Mouse (Mus musculus) MEL (cell line): ENCODE data around the gene Abt1. TPM values are rescaled to one million over a fixed set of nuclear protein-coding genes. Genes with fewer than 3 reads are reported as not detected.

Source experiments
- DNase-seq: peaks from one replicate; pipeline ENCODE4 v3.0.0; 2011; ENCODE audit warnings: low read depth, low spot score
- H3K27ac ChIP-seq: 2 replicates; pipeline ENCODE4 v1.5.1; 2012; ENCODE audit warnings: low read depth, mild to moderate bottlenecking, control low read depth, low read length, moderate library complexity; ENCODE audit not compliant: control insufficient read depth
- H3K27me3 ChIP-seq, 2 experiments: fragments of 150-350 bp in 1 of 2; sonication (generic) in 1 of 2; 2 replicates each; pipeline ENCODE4 v1.6.1; 2012; ENCODE audit warnings: low read length in 2 of 2, mild to moderate bottlenecking in 2 of 2, improper control_type of control experiment in 1 of 2, moderate library complexity in 1 of 2; ENCODE audit not compliant: insufficient read depth in 2 of 2, control insufficient read depth in 1 of 2
- H3K36me3 ChIP-seq, 2 experiments: 2 replicates each; pipeline ENCODE4 v1.6.1; 2012 to 2014; ENCODE audit warnings: low read length in 2 of 2, improper control_type of control experiment in 1 of 2, inconsistent platforms in 1 of 2, mild to moderate bottlenecking in 1 of 2; ENCODE audit not compliant: insufficient read depth in 2 of 2, control insufficient read depth in 1 of 2
- H3K4me1 ChIP-seq, 2 experiments: fragments of 150-350 bp in 1 of 2; sonication (generic) in 1 of 2; 2 replicates each; pipeline ENCODE4 v1.6.1; 2012; ENCODE audit warnings: low read length in 2 of 2, improper control_type of control experiment in 1 of 2, mild to moderate bottlenecking in 1 of 2; ENCODE audit not compliant: insufficient read depth in 2 of 2, control insufficient read depth in 1 of 2
- H3K4me3 ChIP-seq, 2 experiments: fragments of 150-350 bp in 1 of 2; sonication (generic) in 1 of 2; 2 replicates each; pipeline ENCODE4 v1.5.1; 2012; ENCODE audit warnings: low read depth in 2 of 2, low read length in 2 of 2, mild to moderate bottlenecking in 2 of 2, moderate library complexity in 2 of 2, control low read depth in 1 of 2, improper control_type of control experiment in 1 of 2; ENCODE audit not compliant: control insufficient read depth in 1 of 2, insufficient read depth in 1 of 2
- H3K79me2 ChIP-seq: 2 replicates; pipeline ENCODE4 v1.6.1; 2012; ENCODE audit warnings: mild to moderate bottlenecking, low read length, moderate library complexity; ENCODE audit not compliant: control insufficient read depth, poor library complexity, insufficient read depth
- H3K9ac ChIP-seq: 2 replicates; pipeline ENCODE4 v1.6.1; 2012; ENCODE audit warnings: low read depth, mild to moderate bottlenecking, control low read depth, low read length, moderate library complexity; ENCODE audit not compliant: control insufficient read depth, poor library complexity, severe bottlenecking
- H3K9me3 ChIP-seq: fragments of 150-350 bp; sonication (generic); replicated peaks from 2 replicates; pipeline ENCODE4 v1.6.1; 2012; ENCODE audit warnings: mild to moderate bottlenecking, low read length, improper control_type of control experiment, moderate library complexity; ENCODE audit not compliant: insufficient read depth
- BHLHE40 ChIP-seq: IDR thresholded peaks from 2 replicates; pipeline ENCODE4 v1.6.1; 2012; ENCODE audit warnings: low read depth, mild to moderate bottlenecking, inconsistent platforms, low read length, improper control_type of control experiment, borderline replicate concordance
- CHD1 ChIP-seq: IDR thresholded peaks from 2 replicates; pipeline ENCODE4 v1.6.1; 2012; ENCODE audit warnings: low read depth, mild to moderate bottlenecking, inconsistent platforms, low read length, improper control_type of control experiment
- CTCF ChIP-seq, 3 experiments: IDR thresholded peaks in 2 of 3; conservative IDR thresholded peaks in 1 of 3; 2 replicates each; pipeline ENCODE4 v1.5.1; 2011 to 2012; ENCODE audit warnings: low read length in 3 of 3, low read depth in 2 of 3, mild to moderate bottlenecking in 2 of 3, improper control_type of control experiment in 1 of 3, inconsistent platforms in 1 of 3, mixed read lengths in 1 of 3, moderate library complexity in 1 of 3; ENCODE audit not compliant: control insufficient read depth in 1 of 3, insufficient read depth in 1 of 3, poor library complexity in 1 of 3, severe bottlenecking in 1 of 3
- ELF1 ChIP-seq: IDR thresholded peaks from 2 replicates; pipeline ENCODE4 v1.6.1; 2014; ENCODE audit warnings: low read depth, mild to moderate bottlenecking, inconsistent platforms, low read length, improper control_type of control experiment, moderate library complexity
- GATA1 ChIP-seq: IDR thresholded peaks from 2 replicates; pipeline ENCODE4 v1.6.1; 2011; ENCODE audit warnings: low read depth, low read length, improper control_type of control experiment
- HCFC1 ChIP-seq: IDR thresholded peaks from 2 replicates; pipeline ENCODE4 v1.6.1; 2012; ENCODE audit warnings: low read depth, mild to moderate bottlenecking, inconsistent platforms, low read length, improper control_type of control experiment, moderate library complexity
- KAT2A ChIP-seq: conservative IDR thresholded peaks from 2 replicates; pipeline ENCODE4 v1.6.1; 2012; ENCODE audit warnings: low read depth, low read length, improper control_type of control experiment, inconsistent platforms
- MAFK ChIP-seq: IDR thresholded peaks from 2 replicates; pipeline ENCODE4 v1.6.1; 2011; ENCODE audit warnings: low read depth, mild to moderate bottlenecking, low read length, improper control_type of control experiment, borderline replicate concordance
- MAX ChIP-seq: IDR thresholded peaks from 2 replicates; pipeline ENCODE4 v1.6.1; 2011; ENCODE audit warnings: low read length, improper control_type of control experiment
- MXI1 ChIP-seq: IDR thresholded peaks from 2 replicates; pipeline ENCODE4 v1.6.1; 2011; ENCODE audit warnings: mild to moderate bottlenecking, low read depth, low read length, improper control_type of control experiment
- MYB ChIP-seq: IDR thresholded peaks from 2 replicates; pipeline ENCODE4 v1.6.1; 2011; ENCODE audit warnings: mild to moderate bottlenecking, low read depth, low read length, improper control_type of control experiment
- MYC ChIP-seq: IDR thresholded peaks from 2 replicates; pipeline ENCODE4 v1.6.1; 2011; ENCODE audit warnings: low read depth, mild to moderate bottlenecking, low read length, improper control_type of control experiment, moderate library complexity
- POLR2A ChIP-seq, 2 experiments: IDR thresholded peaks; 2 replicates each; pipeline ENCODE4 v1.6.1; 2011 to 2012; ENCODE audit warnings: low read length in 2 of 2, mild to moderate bottlenecking in 2 of 2, control low read depth in 1 of 2, improper control_type of control experiment in 1 of 2, low read depth in 1 of 2, moderate library complexity in 1 of 2; ENCODE audit not compliant: control insufficient read depth in 1 of 2, insufficient read depth in 1 of 2, poor library complexity in 1 of 2
- POLR2AphosphoS2 ChIP-seq: IDR thresholded peaks from 2 replicates; pipeline ENCODE4 v1.6.1; 2011; ENCODE audit warnings: low read length, improper control_type of control experiment
- RAD21 ChIP-seq: IDR thresholded peaks from 2 replicates; pipeline ENCODE4 v1.6.1; 2011; ENCODE audit warnings: mild to moderate bottlenecking, low read depth, low read length, improper control_type of control experiment
- RCOR1 ChIP-seq: IDR thresholded peaks from 2 replicates; pipeline ENCODE4 v1.6.1; 2012; ENCODE audit warnings: low read depth, mild to moderate bottlenecking, inconsistent platforms, low read length, improper control_type of control experiment
- SIN3A ChIP-seq: IDR thresholded peaks from 2 replicates; pipeline ENCODE4 v1.6.1; 2012; ENCODE audit warnings: low read length, improper control_type of control experiment, inconsistent platforms
- SMC3 ChIP-seq: IDR thresholded peaks from 2 replicates; pipeline ENCODE4 v1.6.1; 2011; ENCODE audit warnings: low read depth, low read length, improper control_type of control experiment
- TBP ChIP-seq: IDR thresholded peaks from 2 replicates; pipeline ENCODE4 v1.8.0; 2011; ENCODE audit warnings: low read depth, low read length, improper control_type of control experiment
- USF1 ChIP-seq: IDR thresholded peaks from 2 replicates; pipeline ENCODE4 v1.6.1; 2014; ENCODE audit warnings: low read depth, mild to moderate bottlenecking, inconsistent platforms, low read length, improper control_type of control experiment, moderate library complexity
- USF2 ChIP-seq, 2 experiments: IDR thresholded peaks; 2 replicates each; pipeline ENCODE4 v1.6.1; 2011 to 2012; ENCODE audit warnings: improper control_type of control experiment in 2 of 2, low read length in 2 of 2, borderline replicate concordance in 1 of 2, inconsistent platforms in 1 of 2, low read depth in 1 of 2, mild to moderate bottlenecking in 1 of 2; ENCODE audit not compliant: insufficient read depth in 1 of 2
- polyA plus RNA-seq, 2 experiments: library from polyadenylated mRNA; stranded (reverse) in 1 of 2; unstranded in 1 of 2; fragments of >175 nt in 1 of 2; fragments of >200 nt in 1 of 2; gene quantifications; 2 replicates each; pipeline versions ENCODE4 v1.2.1 to v1.2.4; 2012; ENCODE audit warnings: low replicate concordance in 2 of 2, low read depth in 1 of 2; ENCODE audit not compliant: insufficient read length in 2 of 2, insufficient read depth in 1 of 2, missing spikeins in 1 of 2
- total RNA-seq: library from RNA; depleted of rRNA; stranded (reverse); fragments of 300-350 nt; gene quantifications from 2 replicates; pipeline ENCODE4 v1.2.3, GENCODE M21; 2012

Abt1 gene
- total and polyA plus RNA-seq, 3 experiments = 14.2 to 16.2 TPM; not detected in 1

DNA sequence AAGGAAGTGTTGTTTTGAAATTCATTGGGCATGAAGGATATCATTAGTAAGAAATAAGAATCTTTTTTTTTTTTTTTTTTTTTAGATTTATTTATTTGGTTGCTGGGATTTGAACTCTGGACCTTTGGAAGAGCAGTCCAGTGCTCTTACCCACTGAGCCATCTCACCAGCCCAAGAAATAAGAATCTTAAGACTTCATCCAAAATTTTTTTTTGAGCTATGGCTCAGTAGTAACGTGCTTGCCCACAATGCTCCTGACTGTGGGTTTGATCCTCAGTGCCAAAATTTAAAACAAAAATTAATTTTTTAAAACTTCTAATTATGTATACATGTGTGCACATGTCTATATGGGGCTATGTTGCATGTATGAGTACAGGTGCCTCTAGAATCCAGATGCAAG, 36.1 kb downstream of the Abt1 start:
- no peaks in the 10 kb centered on the region for H3K4me1 ChIP-seq
- no peaks in the 10 kb centered on the region; a peak in 1 of 4 replicates for H3K36me3 ChIP-seq
- H3K9me3 ChIP-seq = no peaks in the 10 kb centered on the region
- DNase-seq = no peak
- TF ChIP-seq TBP (peak; percentile 93), RAD21 (no peak)
- no peak overlapping the region for H3K9ac ChIP-seq
- no peak overlapping the region for H3K27ac ChIP-seq
- H3K27me3 ChIP-seq = peaks cover 1 to 7% of the 10 kb centered on the region in 2 experiments; a peak in 3 of 4 replicates
- H3K4me3 ChIP-seq = no peak overlapping the region
- H3K79me2 ChIP-seq = no peaks in the 10 kb centered on the region

DNA sequence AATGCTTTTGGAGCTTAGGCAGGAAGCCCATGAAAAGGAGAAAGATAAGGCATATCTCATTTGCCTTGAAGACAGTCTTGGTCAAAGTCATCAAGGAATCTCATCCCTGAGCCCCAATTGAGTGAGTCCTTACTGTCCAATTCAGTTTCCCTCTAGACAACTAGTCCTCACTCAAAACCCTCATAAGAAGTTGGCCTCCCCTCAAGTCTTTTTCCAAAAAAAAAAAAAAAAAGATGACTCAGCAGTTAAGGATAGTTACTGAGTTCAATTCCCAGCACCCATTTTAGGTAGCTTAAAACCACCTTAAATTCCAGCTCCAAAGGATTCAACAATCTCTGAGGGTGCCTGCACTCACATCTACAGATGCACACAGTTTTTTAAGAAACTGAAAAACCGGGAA, 40.5 kb downstream of the Abt1 start:
- H3K4me3 ChIP-seq = no peak overlapping the region
- H3K79me2 ChIP-seq = no peaks in the 10 kb centered on the region
- no peaks in the 10 kb centered on the region for H3K4me1 ChIP-seq
- H3K27ac ChIP-seq = no peak overlapping the region
- no peak overlapping the region for H3K9ac ChIP-seq
- DNase-seq = no peak
- no peaks in the 10 kb centered on the region for H3K9me3 ChIP-seq
- no peaks in the 10 kb centered on the region; a peak in 1 of 4 replicates for H3K36me3 ChIP-seq
- H3K27me3 ChIP-seq = peaks cover 0 to 6% of the 10 kb centered on the region in 2 experiments; a peak in 2 of 4 replicates
- TF ChIP-seq SMC3 (no peak), MAFK (peak; percentile 57; the same call in 1 of the 2 replicates)

- H3K36me3 ChIP-seq = peaks cover 0 to 12% of the 10 kb centered on the region in 2 experiments; a peak in 2 of 4 replicates
- H3K27me3 ChIP-seq = peaks cover 0 to 2% of the 10 kb centered on the region in 2 experiments; a peak in 1 of 4 replicates
- H3K9me3 ChIP-seq = no peaks in the 10 kb centered on the region
Observed at GRCm38 (mm10) chr13:23372433-23372832, 51.2 kb downstream of the Abt1 start.

GRCm38 (mm10) chr13:23370075-23370474, 53.6 kb downstream of the Abt1 start:
- H3K4me3 ChIP-seq = peak overlapping the region in 1 of 2 experiments; percentile 81; a peak in 2 of 4 replicates
- H3K9me3 ChIP-seq = no peaks in the 10 kb centered on the region
- H3K27ac ChIP-seq = no peak overlapping the region
- peaks cover 26% of the 10 kb centered on the region for H3K79me2 ChIP-seq
- DNase-seq = peak; percentile 70
- peak overlapping the region; percentile 81 for H3K9ac ChIP-seq
- peaks cover 4 to 33% of the 10 kb centered on the region in 2 experiments; a peak in 3 of 4 replicates for H3K36me3 ChIP-seq
- H3K4me1 ChIP-seq = peaks cover 0 to 10% of the 10 kb centered on the region in 2 experiments; a peak in 3 of 4 replicates
- peaks cover 0 to 2% of the 10 kb centered on the region in 2 experiments; a peak in 1 of 4 replicates for H3K27me3 ChIP-seq
- TF ChIP-seq USF2 (IDR thresholded peaks at IDR 0.05; ENCODE audit: borderline replicate concordance in 1 of 2, insufficient read depth in 1 of 2, low read depth in 1 of 2, low read length in 2 of 2) (no peak), POLR2A (IDR thresholded peaks at IDR 0.05; ENCODE audit: control insufficient read depth in 1 of 2, insufficient read depth in 1 of 2, low read depth in 1 of 2, low read length in 2 of 2, poor library complexity in 1 of 2) (no peak), HCFC1 (0 out of 2 replicates have a peak, but pooled peaks have one; percentile 23), KAT2A (no peak), BHLHE40 (peak; percentile 32; the same call in 1 of the 2 replicates), POLR2AphosphoS2 (no peak), SIN3A (peak; percentile 54; the same call in 1 of the 2 replicates), MAX (peak; percentile 82), CHD1 (no peak), MYC (peak; percentile 86), MAFK (no peak), GATA1 (no peak), ELF1 (no peak), MXI1 (peak; percentile 66; the same call in 1 of the 2 replicates), CTCF (IDR thresholded peaks at IDR 0.05 in 2 of 3, conservative IDR thresholded peaks at IDR 0.05 in 1 of 3; ENCODE audit: control insufficient read depth in 1 of 3, insufficient read depth in 1 of 3, low read depth in 2 of 3, low read length in 3 of 3, poor library complexity in 1 of 3, severe bottlenecking in 1 of 3) (no peak), TBP (no peak)

More at GRCm38 (mm10) chr13:23372433-23372832, 51.2 kb downstream of the Abt1 start:
- no peak for DNase-seq
- TF ChIP-seq USF1 (no peak), MYB (no peak), KAT2A (no peak), CHD1 (no peak), SIN3A (no peak), RCOR1 (no peak), BHLHE40 (no peak)
- H3K9ac ChIP-seq = no peak overlapping the region
- H3K4me1 ChIP-seq = peaks cover 0 to 6% of the 10 kb centered on the region in 2 experiments; a peak in 2 of 4 replicates
- no peak overlapping the region for H3K27ac ChIP-seq
- H3K79me2 ChIP-seq = peaks cover 14% of the 10 kb centered on the region
- H3K4me3 ChIP-seq = no peak overlapping the region
